8 mouse cellular contexts compared by ENCODE assay signal in the genomic region with DNA sequence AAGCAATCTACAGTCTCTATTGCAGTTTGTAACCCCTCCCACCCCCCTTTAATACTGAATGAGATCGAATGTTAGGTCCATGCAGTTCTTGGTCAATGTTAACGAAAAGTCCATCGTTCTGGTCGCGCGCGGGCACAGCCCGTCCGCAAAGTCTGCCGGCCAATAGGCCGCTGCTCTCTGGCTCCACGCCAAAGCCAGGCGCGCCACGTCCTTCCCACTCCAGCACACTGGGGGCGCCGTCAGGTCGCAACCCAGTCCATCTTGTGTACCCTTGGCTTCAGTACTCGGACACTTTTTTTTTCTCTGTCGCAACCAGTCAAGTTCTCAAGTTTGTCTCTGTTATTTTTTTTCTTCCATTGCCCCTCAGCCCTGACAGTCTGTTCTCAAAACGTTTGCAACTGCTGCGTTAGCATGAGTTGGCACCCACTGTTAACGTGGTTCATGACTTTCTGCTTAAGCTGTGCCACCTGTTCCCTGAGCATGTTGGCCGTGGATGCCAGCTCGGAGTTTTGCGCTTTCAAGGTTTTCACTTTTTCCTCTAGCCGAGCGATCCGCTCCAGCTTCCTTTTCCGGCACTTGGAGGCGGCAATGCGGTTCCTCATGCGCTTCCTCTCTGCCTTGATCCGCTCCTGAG. TPM values are rescaled to one million over a fixed set of nuclear protein-coding genes. Genes with fewer than 3 reads are reported as not detected.
DNase-seq lines count a peak whose midpoint lies in the region; ATAC-seq and TF ChIP-seq lines count a peak whose summit lies in the region.

No protein-coding gene starts in this region.

- H3K9ac ChIP-seq in heart, postnatal 0 days (replicated peaks; ENCODE audit: low read depth, low read length), result peak overlapping the region; percentile 96

- 0 out of 2 replicates have a peak, but pooled peaks cover 3% of the 10 kb centered on the region for H3K36me3 ChIP-seq in forebrain, embryonic 10.5 days (replicated peaks)
- H3K36me3 ChIP-seq in heart, postnatal 0 days (replicated peaks; ENCODE audit: control insufficient read depth, insufficient read depth, low read length), result no peaks in the 10 kb centered on the region

- peak overlapping the region; percentile 95 for H3K27ac ChIP-seq in forebrain, embryonic 10.5 days
- peak overlapping the region; percentile 100 for H3K27ac ChIP-seq in heart, postnatal 0 days (ENCODE audit: low read depth)
- peak overlapping the region; percentile 87; the same call in 1 of the 2 replicates for H3K27ac ChIP-seq in olfactory bulb, adult 2 months (ENCODE audit: insufficient read depth, low read depth, low read length)

- peaks cover 52% of the 10 kb centered on the region for H3K4me1 ChIP-seq in forebrain, embryonic 10.5 days
- peaks cover 10% of the 10 kb centered on the region for H3K4me1 ChIP-seq in heart, postnatal 0 days (ENCODE audit: control insufficient read depth, insufficient read depth)
- peaks cover 5% of the 10 kb centered on the region; the same call in 1 of the 2 replicates for H3K4me1 ChIP-seq in olfactory bulb, adult 2 months (ENCODE audit: control insufficient read depth, insufficient read depth, low read length)

- ATAC-seq in heart, postnatal 0 days (ENCODE audit: insufficient read depth, low read depth), result no peak

- no peak for TF ChIP-seq EP300 in heart, postnatal 0 days (IDR thresholded peaks at IDR 0.05; ENCODE audit: low read depth)

- DNase-seq in 416B (ENCODE audit: low read depth), result peak; percentile 91
- peak; percentile 77 to 78 for DNase-seq in adrenal gland, postnatal 4 days (ENCODE audit: low spot score in 2 of 2)
- DNase-seq in forebrain, embryonic 10.5 days (ENCODE audit: extremely low spot score, low spot score), result peak; percentile 76
- peak; percentile 86 for DNase-seq in heart, postnatal 0 days (ENCODE audit: low spot score)
- peak; percentile 89 to 93 for DNase-seq in kidney, postnatal 4 days
- peak; percentile 86 to 89 for DNase-seq in lung, adult 18-20 months
- DNase-seq in testis, postnatal 14 days (ENCODE audit: low spot score), result peak; percentile 76

- peak; percentile 48 for TF ChIP-seq CTCF in heart, postnatal 0 days (IDR thresholded peaks at IDR 0.05; ENCODE audit: low read depth)
- no peak for TF ChIP-seq CTCF in olfactory bulb, adult 2 months (IDR thresholded peaks at IDR 0.05; ENCODE audit: insufficient read depth, low read depth, low read length)

- no peaks in the 10 kb centered on the region for H3K27me3 ChIP-seq in forebrain, embryonic 10.5 days (ENCODE audit: poor library complexity, severe bottlenecking)
- H3K27me3 ChIP-seq in heart, postnatal 0 days (ENCODE audit: control insufficient read depth, insufficient read depth, low read length), result no peaks in the 10 kb centered on the region

- H3K4me3 ChIP-seq in forebrain, embryonic 10.5 days, result peak overlapping the region; percentile 86
- peak overlapping the region; percentile 76 for H3K4me3 ChIP-seq in heart, postnatal 0 days (ENCODE audit: low read depth, low read length)
- peak overlapping the region; percentile 88 for H3K4me3 ChIP-seq in olfactory bulb, adult 2 months (ENCODE audit: insufficient read depth, low read depth, low read length)

- no peak for TF ChIP-seq POLR2A in olfactory bulb, adult 2 months (IDR thresholded peaks at IDR 0.05; ENCODE audit: insufficient read depth, low read depth, low read length)

- no peaks in the 10 kb centered on the region for H3K9me3 ChIP-seq in forebrain, embryonic 10.5 days
- no peaks in the 10 kb centered on the region for H3K9me3 ChIP-seq in heart, postnatal 0 days (replicated peaks; ENCODE audit: control insufficient read depth, low read length)

- H3K4me2 ChIP-seq in heart, postnatal 0 days (ENCODE audit: low read depth, low read length), result peak overlapping the region; percentile 79

- under 1% methylated on average over 34 of the region's 34 CpGs for WGBS in forebrain, embryonic 10.5 days
- WGBS in heart, postnatal 0 days, result under 1% methylated on average over 34 of the region's 34 CpGs
- 2% methylated on average over 34 of the region's 34 CpGs for WGBS in olfactory bulb, adult 2 months

RNA-seq across cellular contexts. Expression of a gene that starts 2.0 kb away (rescaled TPM):
- 10 to 100 TPM; 46.6 to 58.6 TPM for total RNA-seq in adrenal gland, postnatal 4 days (2021)
- 74.2 and 82.9 TPM in 2 replicates for polyA plus RNA-seq in forebrain, embryonic 10.5 days (2016; fragmentation: Nextera tagmentation; extraction: Ambion mirVana)
- 82.6 and 111 TPM in 2 replicates for total RNA-seq in heart, postnatal 0 days (2014; rRNA removed; ENCODE audit: low replicate concordance)
- polyA plus RNA-seq in heart, postnatal 0 days (2015; fragmentation: Nextera tagmentation; extraction: Ambion mirVana), result 49.5 and 74.1 TPM in 2 replicates
- polyA plus RNA-seq in olfactory bulb, adult 2 months (2012; ENCODE audit: insufficient read depth, insufficient read length, low replicate concordance, missing spikeins), result not detected in 2 replicates

Comparison
In these comparisons a context has a peak if more than half of its experiments do, and no peak if none do; other contexts are left out.
1. RNA of a gene that starts 2.0 kb away (polyA plus RNA-seq): 74.2 to 82.9 TPM in forebrain, embryonic 10.5 days and 49.5 to 74.1 TPM in heart, postnatal 0 days; not detected in olfactory bulb, adult 2 months; every median in the first group is over 10 times any median in the second.
2. Peak in every context shown above with its lines, with median percentiles within 50 percentile points of each other: DNase-seq, H3K27ac ChIP-seq and H3K4me3 ChIP-seq.